Mouse (Mus musculus) lung, adult 10 weeks (tissue): Measurements from ENCODE around the gene Mbd3l1. TPM values are rescaled to one million over a fixed set of nuclear protein-coding genes. Genes with fewer than 3 reads are reported as not detected.

Experiments used
- polyA plus RNA-seq: library from polyadenylated mRNA; stranded (reverse); fragments of 350-450 nt; fragmentation: Illumina TruSeq; extraction: RNeasy Lipid Tissue Mini Kit (QIAGEN cat#74804); gene quantifications from one replicate; pipeline ENCODE4 v1.2.3, GENCODE M21; 2014; ENCODE audit warnings: low read depth, low replicate concordance; ENCODE audit not compliant: insufficient read depth

Mbd3l1 gene
- not detected for polyA plus RNA-seq

DNA sequence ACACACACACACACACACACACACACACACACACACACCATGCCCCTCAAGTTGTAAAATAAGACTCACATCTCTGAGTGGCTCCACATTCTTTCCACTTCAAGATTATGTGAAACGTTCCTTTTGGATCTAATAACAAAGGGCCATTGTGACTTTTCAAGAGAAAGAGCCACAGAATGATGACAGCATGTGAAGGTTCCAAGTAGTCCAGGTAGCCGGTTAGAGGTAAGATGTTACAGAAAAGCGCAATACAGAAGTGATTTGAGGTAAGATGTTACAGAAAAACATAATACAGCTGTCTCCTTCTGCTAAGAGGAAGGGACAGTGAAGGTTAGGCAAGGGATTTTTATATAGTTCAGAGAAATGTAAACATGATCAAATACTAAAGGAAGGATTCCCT lies at the start of gene Mbd3l1, which contains the start of gene Zfp558:
Gene Mbd3l1 (plus strand): TSS at position 192 of the 400 bp plus-strand sequence.
Gene Zfp558 (minus strand): TSS at position 101 of the 400 bp plus-strand sequence.

DNA sequence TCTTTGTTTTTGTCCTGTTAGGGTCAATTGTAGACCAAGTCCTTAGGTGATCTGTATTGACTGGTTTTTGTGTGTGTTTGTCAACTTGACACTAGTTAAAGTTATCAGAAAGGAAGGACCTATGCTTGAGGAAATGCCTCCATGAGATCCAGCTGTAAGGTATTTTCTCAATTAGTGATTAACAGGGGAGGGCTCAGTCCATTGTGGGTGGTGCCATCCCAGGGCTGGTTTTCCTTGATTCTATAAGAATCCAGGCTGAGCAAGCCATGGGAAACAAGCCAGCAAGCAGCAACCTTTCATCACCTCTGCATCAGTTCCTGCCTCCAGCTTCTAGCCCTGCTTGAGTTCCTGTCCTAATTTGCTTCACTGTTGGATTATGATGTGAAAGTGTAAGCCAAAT lies 47.8 kb upstream of the Mbd3l1 start, which contains the start of gene Mbd3l2:
Gene Mbd3l2 (plus strand): TSS at position 301 of the 400 bp plus-strand sequence.

Other genes starting within 250 kb of the Mbd3l1 start
- 18.5 TPM for gene Chordc1, start 186.2 kb upstream of the Mbd3l1 start, polyA plus RNA-seq
- gene Naalad2, start 75.4 kb upstream of the Mbd3l1 start, polyA plus RNA-seq, result 3.1 TPM
- gene Ubtfl1, start 73.9 kb upstream of the Mbd3l1 start, polyA plus RNA-seq, result not detected
- gene Mbd3l2, start 47.7 kb upstream of the Mbd3l1 start, polyA plus RNA-seq, result not detected
- gene Zfp558, start 91 bp upstream of the Mbd3l1 start, polyA plus RNA-seq, result 0.24 TPM
- gene Muc16, start 196.2 kb downstream of the Mbd3l1 start, polyA plus RNA-seq, result 3.7 TPM